Mouse (Mus musculus) gonadal fat pad, adult 2 months (tissue): ENCODE data around the gene Triml2. TPM values are rescaled to one million over a fixed set of nuclear protein-coding genes. Genes with fewer than 3 reads are reported as not detected.

Experiments used
- DNase-seq: peaks from one replicate; pipeline ENCODE4 v3.0.0-alpha.2; 2012; ENCODE audit warnings: low read depth
- polyA plus RNA-seq: library from polyadenylated mRNA; depleted of rRNA; stranded (reverse); fragments of >200 nt; gene quantifications from 2 replicates; pipeline ENCODE4 v1.2.3, GENCODE M21; 2012; rRNA removed

Triml2 gene
- polyA plus RNA-seq: not detected in 2 replicates

DNA sequence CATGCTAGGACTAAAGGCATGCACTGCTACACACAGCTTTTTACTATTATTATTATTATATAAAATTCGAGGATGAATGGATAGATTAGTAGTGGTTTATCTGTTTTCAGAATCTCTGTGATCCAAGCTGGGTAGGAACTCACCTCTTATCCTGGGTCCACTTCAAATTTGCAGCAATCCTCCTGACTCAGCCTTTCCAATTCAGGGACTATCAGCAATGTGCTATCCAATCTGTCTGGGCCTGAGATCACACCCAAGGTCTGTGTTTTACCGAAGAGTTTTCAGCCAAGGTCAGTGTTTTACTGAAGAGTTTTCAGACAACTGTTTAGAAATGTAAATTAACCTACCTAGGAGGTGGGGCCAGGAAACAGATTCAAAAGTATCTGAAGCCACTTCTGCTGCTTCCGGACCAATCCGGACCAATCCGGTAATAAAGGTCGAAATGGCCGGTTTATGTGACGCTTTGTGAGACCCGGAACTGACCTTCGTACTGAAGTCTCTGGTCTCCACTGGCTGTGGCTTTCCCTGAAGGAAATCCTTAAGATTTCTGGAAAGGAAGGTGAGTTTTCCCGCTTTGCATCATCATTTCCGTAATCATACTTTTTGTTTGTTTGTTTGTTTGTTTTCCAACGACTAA is at the start of gene Triml2:
Gene Triml2 (plus strand): TSS at position 488 of the 637 bp plus-strand sequence.
- DNase-seq: no peak

DNA sequence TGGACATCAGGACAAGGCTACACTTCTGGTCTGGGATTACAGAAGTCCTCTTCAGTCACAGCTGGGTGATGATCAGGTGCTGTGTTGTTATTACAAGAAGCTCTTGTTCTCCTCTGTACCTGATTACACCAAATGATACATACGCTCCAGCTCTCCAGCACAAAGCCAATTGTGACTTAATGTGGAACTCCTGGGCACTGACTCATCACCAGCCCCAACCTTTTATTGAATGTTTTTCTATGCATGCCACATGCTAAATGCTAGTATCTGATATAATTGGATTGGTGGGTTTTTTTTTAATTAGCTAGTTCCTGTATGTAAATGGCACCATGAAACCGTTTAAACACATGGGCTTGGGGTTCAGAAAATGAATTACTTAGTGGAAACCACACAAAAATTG is 39.0 kb upstream of the Triml2 start, which contains the start of gene Triml1:
Gene Triml1 (minus strand): TSS at position 101 of the 400 bp plus-strand sequence.
- no peak for DNase-seq

DNA sequence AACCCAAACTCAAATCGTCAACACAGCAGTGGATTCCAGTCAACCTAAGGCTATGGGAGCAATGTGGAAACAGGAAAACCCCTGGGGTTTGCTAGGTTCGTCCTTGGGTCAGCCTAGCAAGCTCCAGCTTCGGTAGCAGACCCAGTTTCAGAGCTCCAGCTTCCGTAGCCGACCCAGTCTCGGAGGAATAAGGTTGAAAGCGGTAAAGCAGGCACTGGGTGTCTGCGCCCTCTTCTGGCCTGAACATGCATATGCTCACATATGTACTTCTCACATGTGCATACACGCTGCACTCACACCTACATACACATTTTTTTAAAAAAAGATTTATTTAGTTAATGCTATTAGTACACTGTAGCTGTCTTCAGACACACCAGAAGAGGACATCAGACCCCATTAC is 31.0 kb upstream of the Triml2 start:
- DNase-seq: no peak

DNA sequence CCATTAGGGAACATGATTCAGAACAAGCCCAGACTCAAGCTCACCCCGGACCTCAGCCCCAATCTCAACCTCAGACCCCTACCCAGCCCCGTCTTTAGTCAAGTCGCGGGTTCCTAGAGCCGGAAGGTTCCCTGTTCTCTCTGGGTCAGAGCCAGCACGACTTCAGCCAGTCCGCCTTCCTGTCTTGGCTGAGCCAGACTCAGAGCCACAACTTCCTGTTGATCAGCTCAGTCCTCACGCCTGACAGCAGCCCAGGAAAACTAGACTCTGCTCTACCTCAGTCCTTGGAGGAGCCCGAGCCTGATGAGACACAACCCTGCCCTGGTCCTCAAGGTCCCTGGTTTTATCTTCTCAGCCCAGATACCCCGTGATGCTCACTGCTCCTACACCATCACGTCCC is 17.1 kb upstream of the Triml2 start:
- DNase-seq: no peak

DNA sequence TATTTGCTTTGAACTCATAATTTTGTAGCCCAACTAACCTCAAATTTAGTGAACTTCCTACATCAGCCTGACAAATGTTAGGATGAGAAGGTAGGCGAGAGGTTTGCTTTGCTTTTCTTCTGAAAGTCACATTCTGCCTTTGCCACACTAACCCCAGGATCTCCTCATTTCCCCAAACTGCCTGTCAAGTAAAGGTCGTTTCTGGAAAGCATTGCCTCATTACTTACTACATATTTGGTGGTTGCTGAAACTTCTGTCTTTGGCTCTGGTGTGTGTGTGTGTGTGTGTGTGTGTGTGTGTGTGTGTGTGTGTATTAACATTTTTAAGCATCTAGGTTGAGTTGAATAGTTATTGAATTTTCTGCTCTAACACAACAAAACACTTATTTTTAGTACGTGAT is 15.9 kb upstream of the Triml2 start:
- no peak for DNase-seq

DNA sequence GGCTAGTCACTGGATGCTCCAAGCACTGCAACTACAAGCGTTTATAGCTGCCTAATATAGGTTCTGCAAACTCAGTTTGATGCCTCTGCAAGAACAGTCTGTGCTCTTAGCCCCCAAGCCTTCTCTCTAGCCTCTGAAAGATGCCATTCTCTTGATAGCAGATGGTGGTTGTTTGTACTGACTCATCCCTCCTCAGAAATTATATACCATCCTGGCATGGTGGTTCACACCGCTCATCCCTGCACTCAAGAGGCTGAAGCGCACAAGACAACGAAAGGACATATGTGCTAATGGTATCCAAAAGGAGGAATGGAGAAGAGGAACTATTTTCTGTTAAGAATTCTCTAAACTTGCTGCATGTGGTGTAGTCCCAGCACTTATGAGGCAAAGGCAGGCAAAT is 12.3 kb upstream of the Triml2 start:
- no peak for DNase-seq

DNA sequence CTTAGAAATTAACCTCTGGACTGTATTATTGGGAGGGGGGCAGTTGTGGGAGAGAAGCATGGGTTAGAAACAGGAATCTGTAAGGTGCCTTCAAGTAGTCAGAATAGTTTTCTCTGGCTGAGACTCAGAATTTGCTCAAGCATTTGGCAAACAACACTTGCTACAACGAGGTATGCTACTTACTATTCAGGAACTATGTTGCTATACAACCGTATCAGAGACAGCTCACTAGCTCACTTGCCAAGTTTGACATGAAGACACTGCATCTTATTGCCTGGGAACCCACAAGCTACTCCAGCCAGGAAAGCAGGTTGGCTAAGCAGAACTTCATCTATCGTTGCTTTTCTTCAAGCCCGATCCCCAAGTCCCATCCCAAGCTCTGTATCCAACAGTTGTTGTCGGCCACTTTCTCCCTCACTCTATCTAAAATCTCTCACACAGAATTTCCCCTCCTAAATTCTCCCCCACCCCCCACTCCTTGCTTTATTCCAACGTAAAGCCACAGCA is 11.0 kb upstream of the Triml2 start:
- no peak for DNase-seq

DNA sequence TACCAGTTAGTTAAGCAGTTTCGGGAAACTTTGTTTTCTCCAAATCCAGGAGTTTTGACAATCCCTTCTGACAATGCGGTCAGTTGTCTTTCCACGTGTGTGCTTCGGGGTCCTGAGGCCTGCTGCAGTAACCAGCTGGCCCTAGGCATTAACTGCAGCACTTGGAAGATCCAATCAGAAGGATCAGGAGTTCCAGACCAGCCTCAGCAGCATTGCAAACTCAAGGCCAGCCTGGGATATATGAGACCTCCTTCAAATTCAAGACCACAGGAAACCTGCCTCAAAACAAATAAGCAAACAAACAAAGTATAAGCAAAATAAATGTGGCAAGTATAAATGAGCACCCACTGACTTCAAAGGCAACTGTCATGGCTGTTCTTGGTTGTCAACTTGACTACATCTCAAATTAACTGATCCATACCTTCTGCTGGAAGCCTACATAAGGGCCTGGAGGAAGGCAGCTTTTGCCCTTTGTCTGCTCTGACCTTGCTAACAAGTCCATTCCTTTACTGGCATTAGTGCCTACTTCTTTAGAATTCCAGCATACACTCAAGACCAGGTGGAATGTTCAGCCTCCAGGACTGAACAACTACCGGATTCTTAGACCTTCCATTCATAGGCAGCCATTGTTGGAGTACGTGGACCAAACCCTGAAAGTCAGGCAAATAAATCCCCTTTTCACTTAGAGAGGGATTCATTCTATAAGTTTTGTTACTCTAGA is 3.4 kb upstream of the Triml2 start:
- DNase-seq: no peak

DNA sequence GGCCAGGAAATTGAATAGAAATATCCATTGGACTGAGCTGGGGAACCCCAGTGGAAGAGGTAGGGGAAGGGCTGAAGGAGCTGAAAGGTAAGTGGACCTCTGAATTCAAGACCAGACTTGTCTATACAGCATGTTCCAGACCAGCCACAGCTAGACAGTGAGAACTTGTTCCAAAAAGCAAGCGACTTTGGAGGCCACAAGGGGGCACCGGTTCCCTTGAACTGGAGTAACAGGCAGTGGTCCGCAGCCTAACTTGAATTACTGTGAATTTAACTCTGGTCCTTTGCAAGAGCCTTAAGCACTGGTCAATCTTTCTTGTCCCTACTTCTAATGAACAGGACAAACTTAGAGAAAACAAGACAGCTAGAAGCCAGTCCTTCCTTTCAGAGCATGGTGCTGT is 2.1 kb upstream of the Triml2 start:
- DNase-seq: no peak

DNA sequence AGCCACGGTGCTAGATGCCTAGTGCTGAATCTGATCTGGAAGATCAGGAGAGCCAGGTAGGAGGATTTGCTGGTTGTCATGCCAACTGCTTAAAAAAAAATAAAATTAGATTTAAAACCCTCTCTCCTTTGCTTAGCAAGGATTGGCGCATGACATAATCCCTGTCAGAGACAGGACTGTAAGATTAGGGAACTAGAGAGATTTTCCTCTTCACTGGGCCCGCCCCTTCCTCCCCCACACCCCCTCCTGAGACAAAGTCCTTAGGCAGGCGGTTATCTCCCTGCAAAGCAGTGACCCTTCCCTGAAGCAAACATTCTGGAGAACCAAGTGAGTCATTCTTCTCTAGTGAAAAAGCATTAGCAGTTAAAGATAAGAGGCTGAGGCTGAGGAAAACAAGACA is 1.2 kb upstream of the Triml2 start:
- DNase-seq: no peak

DNA sequence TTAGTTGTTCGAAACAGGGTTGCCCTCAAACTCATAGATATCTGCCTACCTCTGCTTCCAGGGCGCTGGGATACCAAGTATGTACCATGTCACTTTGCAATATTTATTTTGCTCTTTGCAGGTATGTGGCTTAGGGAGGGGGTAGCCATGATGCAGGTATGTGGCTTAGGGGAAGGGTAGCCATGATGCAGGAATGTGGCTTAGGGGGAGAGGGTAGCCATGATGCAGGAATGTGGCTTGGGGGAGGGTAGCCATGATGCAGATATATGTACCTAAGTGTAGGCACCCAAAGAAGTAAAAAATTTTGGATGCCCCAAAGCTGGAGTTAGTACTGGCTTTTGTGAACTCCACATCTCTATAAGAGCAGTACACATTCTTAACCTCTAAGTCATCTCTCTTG is 1.9 kb downstream of the Triml2 start:
- DNase-seq: no peak

DNA sequence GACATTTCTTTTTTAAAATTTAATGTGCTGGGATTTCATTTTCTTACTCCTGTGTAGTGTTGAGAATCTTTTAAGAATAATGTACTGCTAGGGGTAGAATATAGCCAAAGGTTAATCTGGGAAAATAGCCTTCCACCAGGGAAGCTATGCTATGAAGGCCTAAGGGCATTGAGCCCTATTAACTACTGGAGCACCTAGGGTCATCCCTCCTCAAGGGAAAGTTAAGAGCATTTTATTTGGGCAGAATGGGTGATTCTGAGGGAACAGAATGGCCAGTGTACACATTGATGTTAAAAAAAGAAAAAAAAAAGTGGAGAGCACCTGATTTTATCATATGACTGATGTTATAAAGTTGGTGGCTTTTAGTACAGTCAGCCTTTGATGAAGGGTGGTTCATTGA is 35.2 kb downstream of the Triml2 start:
- DNase-seq: no peak

DNA sequence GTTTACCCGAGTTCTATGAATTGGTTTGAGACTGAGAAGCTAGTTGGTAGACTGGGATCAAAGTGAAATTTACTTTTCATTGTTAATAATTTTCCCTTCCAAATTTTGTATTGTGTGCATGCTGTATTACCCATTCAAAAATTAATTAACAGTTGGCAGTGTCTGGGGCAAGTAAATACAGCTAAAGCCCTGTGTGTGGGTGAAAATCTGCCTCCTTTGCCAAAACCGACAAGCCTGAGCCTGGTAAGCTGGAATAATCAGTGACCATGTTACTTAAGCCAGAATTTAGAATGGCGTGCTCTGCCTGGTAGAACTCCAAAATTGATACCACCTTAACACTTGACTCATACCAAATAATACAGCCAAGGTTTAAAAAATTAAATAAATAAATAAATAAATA is 63.0 kb downstream of the Triml2 start:
- DNase-seq: peak; percentile 64

Other genes with a start within 250 kb of the Triml2 start
- 0.06 and 0.08 TPM in 2 replicates for gene Triml1, start 39.1 kb upstream of the Triml2 start, polyA plus RNA-seq
- gene Zfp42, start 126.4 kb downstream of the Triml2 start, polyA plus RNA-seq: not detected in 2 replicates